Mouse (Mus musculus) skeletal muscle tissue, adult 2 months (tissue): ENCODE measurements around the gene Dctd.
"Not testable (repeated sequence)": the region's sequence is repeated elsewhere in the genome, so short reads cannot be mapped to it uniquely, and the experiment has no call there.

Experiments used
- DNase-seq: peaks from one replicate; pipeline ENCODE4 v3.0.0-alpha.2; 2012; ENCODE audit warnings: low read depth, low spot score

The Dctd gene

DNA sequence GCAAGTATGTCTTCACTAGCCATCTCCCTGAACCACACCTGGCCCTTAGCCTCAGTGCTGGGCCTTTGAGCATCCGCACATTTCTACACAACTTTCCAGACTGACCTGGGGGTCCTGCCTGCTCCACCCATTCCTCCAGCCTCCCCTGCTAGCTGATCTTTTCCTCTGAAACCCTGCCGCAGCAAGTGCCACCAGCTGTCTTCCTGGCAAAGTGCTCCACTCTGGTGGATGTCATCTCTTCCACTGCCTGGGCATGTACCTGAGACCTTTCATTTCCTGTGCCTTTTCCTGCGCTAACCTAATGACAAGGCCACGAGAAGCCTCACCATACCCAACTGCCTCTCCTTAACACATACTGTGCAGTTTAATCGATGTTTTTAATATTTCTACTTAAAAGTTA, 46.9 kb downstream of the Dctd start:
- no peak for DNase-seq

GRCm38 (mm10) chr8:48146449-48146848, 47.6 kb downstream of the Dctd start:
- no peak for DNase-seq

GRCm38 (mm10) chr8:48152062-48152738, 53.3 kb downstream of the Dctd start:
- DNase-seq: peak; percentile 20

GRCm38 (mm10) chr8:48153360-48154121, 54.6 kb downstream of the Dctd start:
- DNase-seq: peak; percentile 72

GRCm38 (mm10) chr8:48157718-48158117, 58.8 kb downstream of the Dctd start:
- DNase-seq: no peak

- no peak for DNase-seq
These were observed 59.8 kb downstream of the Dctd start for GRCm38 (mm10) chr8:48158560-48159217.

DNA sequence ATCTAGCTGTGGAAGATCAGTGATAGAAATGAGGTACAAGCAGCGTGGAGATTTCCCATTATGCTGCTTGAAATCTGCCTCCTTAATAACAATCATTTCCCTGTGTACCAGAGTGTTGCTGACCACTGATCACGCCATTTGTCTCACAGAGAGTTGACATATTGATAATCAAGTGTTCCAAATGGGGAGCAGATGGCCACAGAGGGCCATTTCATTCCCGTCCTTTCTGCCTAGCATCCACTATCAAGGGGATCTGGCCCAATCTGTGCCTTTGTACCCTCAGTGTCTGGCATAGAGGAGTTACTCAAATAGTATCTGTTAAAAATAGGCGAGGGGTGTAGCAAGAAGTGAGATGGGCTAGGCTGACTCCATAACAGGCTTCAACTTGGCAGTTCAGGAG, 78.5 kb downstream of the Dctd start:
- DNase-seq: no peak

- DNase-seq: no peak
These were observed 79.0 kb downstream of the Dctd start for GRCm38 (mm10) chr8:48177876-48178275.

DNA sequence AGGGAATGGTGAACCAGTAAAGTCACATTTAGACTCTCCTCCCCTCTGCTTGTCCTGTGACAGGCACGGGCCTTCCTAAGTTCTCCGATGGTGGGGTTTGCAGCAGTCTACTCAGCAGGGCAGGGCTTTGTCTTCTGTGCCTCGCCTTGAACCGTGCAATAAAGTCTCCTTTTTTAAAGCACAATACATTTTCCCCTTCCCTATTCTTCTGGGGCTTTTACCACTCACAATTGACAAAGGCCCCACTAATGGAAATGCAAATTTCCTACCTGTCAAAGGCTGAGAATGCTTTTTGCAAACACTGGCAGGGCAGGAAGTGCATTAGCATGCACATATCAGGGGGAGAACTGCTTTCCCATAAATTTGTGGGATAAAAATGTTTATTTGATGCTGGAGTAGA, 80.1 kb downstream of the Dctd start:
- no peak for DNase-seq

- DNase-seq: not testable (repeated sequence)
These were observed 81.3 kb downstream of the Dctd start for GRCm38 (mm10) chr8:48180146-48180545.

GRCm38 (mm10) chr8:48181000-48181399, 82.1 kb downstream of the Dctd start:
- no peak for DNase-seq

- no peak for DNase-seq
These were observed 84.9 kb downstream of the Dctd start for GRCm38 (mm10) chr8:48183758-48184157.

GRCm38 (mm10) chr8:48188586-48188985, 89.7 kb downstream of the Dctd start:
- DNase-seq: no peak

DNA sequence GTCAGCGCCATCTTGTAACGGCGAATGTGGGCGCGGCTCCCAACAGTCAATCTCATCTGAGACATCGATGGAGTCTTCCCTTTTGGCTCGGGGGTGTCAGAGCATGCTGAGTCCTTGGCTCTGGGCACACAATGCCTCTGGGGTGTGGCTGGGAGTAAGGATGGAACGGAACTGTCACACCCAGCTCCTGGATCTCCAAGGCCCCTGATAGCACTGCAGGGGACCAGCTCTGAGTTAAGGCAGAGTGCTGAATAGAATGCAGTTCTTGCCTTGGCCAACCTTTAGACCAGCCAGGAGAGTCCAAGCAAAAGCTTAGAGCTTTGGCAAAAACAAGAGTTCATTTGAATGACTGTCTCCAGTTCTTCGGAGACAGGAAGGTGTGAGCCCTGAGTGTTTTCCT, 97.1 kb downstream of the Dctd start:
- DNase-seq: no peak

GRCm38 (mm10) chr8:48199171-48199570, 100.3 kb downstream of the Dctd start:
- DNase-seq: no peak

DNA sequence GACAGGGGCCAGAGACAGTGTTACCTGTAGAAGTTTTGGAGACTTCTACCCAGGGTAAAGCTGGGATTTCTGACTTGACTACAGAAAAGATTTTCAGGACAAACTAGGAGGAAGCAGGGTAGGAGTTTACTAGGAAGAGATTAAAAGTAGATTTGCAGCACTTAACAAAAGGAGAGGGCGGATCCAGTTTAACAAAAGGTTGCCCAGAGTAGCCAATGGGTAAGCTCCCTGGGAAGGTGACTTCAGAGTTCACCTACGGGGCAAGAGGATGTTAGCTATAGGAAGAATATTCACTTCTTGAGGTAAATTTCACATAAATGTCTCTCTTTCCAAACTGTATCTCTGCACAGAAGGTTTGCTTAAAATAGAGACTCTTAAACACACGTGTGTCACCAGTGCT, 103.7 kb downstream of the Dctd start:
- no peak for DNase-seq
